Mouse (Mus musculus) midbrain, embryonic 14.5 days (tissue): ENCODE results near the gene Kif23. TPM values are rescaled to one million over a fixed set of nuclear protein-coding genes. Genes with fewer than 3 reads are reported as not detected.

Experiments
- ATAC-seq: fragments of 200-750 bp; cut with Nextera tagmentation; 2 replicates; pipeline ENCODE4 v1.8.0; 2017; ENCODE audit warnings: moderate number of reproducible peaks, moderate library complexity; ENCODE audit not compliant: low FRiP score, low TSS enrichment
- DNase-seq: peaks from one replicate; pipeline ENCODE4 v3.0.0-alpha.2; 2015
- H3K27ac ChIP-seq: fragments of 300-500 bp; sonication (generic); replicated peaks from 2 replicates; pipeline ENCODE4 v1.5.1; 2014; ENCODE audit warnings: mild to moderate bottlenecking, low read depth, low read length, moderate library complexity
- H3K27me3 ChIP-seq: fragments of 300-500 bp; sonication (generic); 2 replicates; pipeline ENCODE4 v1.6.1; 2014; ENCODE audit warnings: low read length, control low read depth, mixed read lengths; ENCODE audit not compliant: control insufficient read depth, insufficient read depth
- H3K36me3 ChIP-seq: fragments of 300-500 bp; sonication (generic); 2 replicates; pipeline ENCODE4 v1.6.1; 2014; ENCODE audit warnings: low read length, control low read depth; ENCODE audit not compliant: control insufficient read depth, insufficient read depth
- H3K4me1 ChIP-seq: fragments of 300-500 bp; sonication (generic); 2 replicates; pipeline ENCODE4 v1.6.1; 2014; ENCODE audit warnings: mild to moderate bottlenecking, antibody characterized with exemption, low read length, control low read depth; ENCODE audit not compliant: control insufficient read depth, insufficient read depth
- H3K4me2 ChIP-seq: fragments of 300-500 bp; sonication (generic); 2 replicates; pipeline ENCODE4 v1.6.1; 2014; ENCODE audit warnings: mild to moderate bottlenecking, low read length, moderate library complexity
- H3K4me3 ChIP-seq: fragments of 300-500 bp; sonication (generic); replicated peaks from 2 replicates; pipeline ENCODE4 v1.5.1; 2014; ENCODE audit warnings: low read depth, low read length
- H3K9ac ChIP-seq: fragments of 300-500 bp; sonication (generic); replicated peaks from 2 replicates; pipeline ENCODE4 v1.6.1; 2014; ENCODE audit warnings: mild to moderate bottlenecking, low read length, moderate library complexity
- H3K9me3 ChIP-seq: fragments of 300-500 bp; sonication (generic); 2 replicates; pipeline ENCODE4 v1.6.1; 2016; ENCODE audit warnings: low read length, control low read depth, mixed read lengths; ENCODE audit not compliant: control insufficient read depth
- WGBS: fragments of 180-500 bp; shearing (Covaris S2); extraction: QIAGEN DNeasy Blood & Tissue Kit; methylation state at CpG from one replicate; pipeline ENCODE4 v1.1.7; 2014; 5-methylcytosine and 5-hydroxymethylcytosine counted together
- polyA plus RNA-seq: library from polyadenylated mRNA; unstranded; fragments of >200 nt; fragmentation: Nextera tagmentation; extraction: Ambion mirVana; gene quantifications from 2 replicates; pipeline ENCODE4 v1.2.1, GENCODE M21; 2014

Gene Kif23
- polyA plus RNA-seq, 1 experiment from 2014 or later: 26.3 TPM

DNA sequence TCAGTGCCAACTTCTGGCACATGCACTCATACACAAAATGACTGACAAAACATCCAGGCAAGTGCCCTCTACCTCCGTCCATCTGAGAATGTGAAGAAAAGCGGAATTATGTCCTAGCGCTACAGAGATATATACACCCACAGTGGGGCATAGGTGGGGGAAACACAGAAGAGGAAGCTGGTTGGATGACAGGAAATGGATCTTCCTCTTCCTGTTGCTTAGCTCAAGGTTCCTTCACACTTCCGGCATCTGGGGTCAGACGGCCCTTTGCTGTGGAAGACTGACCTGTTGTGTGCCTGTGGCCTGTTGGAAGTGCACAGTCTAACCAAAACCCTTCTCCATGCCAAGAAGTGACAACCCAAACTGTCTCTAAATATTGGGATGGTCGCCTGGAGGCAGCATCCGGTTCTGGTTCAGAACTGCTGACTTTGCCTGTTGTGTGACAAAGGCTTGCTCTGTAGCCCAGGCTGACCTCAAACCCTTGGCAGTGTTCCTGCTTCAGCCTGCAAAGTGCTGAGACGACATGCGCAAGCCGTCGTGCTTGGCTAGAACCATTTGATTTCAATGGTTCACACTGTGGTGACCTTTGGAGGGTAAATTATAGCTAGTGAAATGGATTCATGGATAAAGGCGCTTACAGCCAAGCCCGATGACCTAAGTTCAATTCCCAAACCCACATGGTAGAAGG is 30.8 kb upstream of the Kif23 start:
- 90% methylated on average over 13 of the region's 13 CpGs for WGBS

DNA sequence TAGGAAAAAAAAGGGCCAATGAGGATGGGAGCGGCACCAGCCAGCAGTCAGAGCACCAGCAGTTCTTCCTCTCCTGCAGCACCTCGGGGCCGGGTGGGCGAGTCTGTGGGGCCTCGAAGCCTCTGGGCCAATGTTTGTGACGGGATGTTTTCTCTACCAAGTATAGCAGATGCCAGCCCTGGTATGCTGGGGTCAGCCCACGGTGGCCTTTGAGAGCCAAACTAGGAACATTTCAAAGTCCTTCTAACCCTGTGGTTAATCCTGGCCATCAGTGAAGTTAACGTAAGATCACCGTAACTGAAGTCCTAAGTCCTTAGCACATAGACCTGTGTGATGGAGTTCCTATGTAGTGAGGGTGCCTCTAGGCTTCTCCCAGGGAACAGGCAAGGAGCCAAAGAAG is 25.5 kb upstream of the Kif23 start:
- no peak overlapping the region for H3K27ac ChIP-seq
- peaks cover 6% of the 10 kb centered on the region for H3K4me1 ChIP-seq
- no peaks in the 10 kb centered on the region for H3K9me3 ChIP-seq
- no peak overlapping the region for H3K4me3 ChIP-seq
- no peak overlapping the region for H3K9ac ChIP-seq
- no peaks in the 10 kb centered on the region for H3K27me3 ChIP-seq
- no peak overlapping the region for H3K4me2 ChIP-seq
- no peaks in the 10 kb centered on the region for H3K36me3 ChIP-seq
- DNase-seq: no peak
- no peak for ATAC-seq
- WGBS: 55% methylated on average over 9 of the region's 9 CpGs

More for the DNA sequence above, 30.8 kb upstream of the Kif23 start:
- Histone ChIP-seq H3K4me1 (no peaks in the 10 kb centered on the region), H3K9ac (no peak overlapping the region), H3K36me3 (no peaks in the 10 kb centered on the region), H3K27me3 (no peaks in the 10 kb centered on the region), H3K4me3 (no peak overlapping the region), H3K4me2 (no peak overlapping the region), H3K9me3 (no peaks in the 10 kb centered on the region), H3K27ac (no peak overlapping the region)
- no peak for ATAC-seq
- DNase-seq: no peak

DNA sequence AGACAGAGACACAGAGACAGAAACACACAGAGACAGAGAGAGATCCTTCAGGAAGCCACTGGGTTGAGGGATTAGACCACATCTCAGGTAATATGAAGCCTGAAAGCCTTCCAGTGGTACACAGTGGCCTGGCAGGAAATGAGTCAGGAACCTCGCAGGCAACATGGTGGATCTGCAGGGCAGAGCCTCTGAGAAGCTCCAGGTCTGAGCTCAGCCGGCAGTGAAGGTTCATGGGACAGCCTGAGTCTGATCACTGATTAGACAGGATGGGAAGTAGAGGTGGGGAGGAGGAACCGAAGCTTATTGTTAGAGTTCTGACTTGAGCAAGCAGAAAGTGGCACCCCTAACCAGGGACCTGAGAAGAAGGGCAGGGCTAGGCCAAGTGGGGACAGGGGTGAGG is 24.5 kb upstream of the Kif23 start:
- H3K4me3 ChIP-seq: no peak overlapping the region
- 84% methylated on average over 3 of the region's 3 CpGs for WGBS
- H3K9ac ChIP-seq: no peak overlapping the region
- H3K4me1 ChIP-seq: peaks cover 6% of the 10 kb centered on the region
- H3K27ac ChIP-seq: no peak overlapping the region
- H3K36me3 ChIP-seq: no peaks in the 10 kb centered on the region
- DNase-seq: no peak
- no peaks in the 10 kb centered on the region for H3K27me3 ChIP-seq
- no peak overlapping the region for H3K4me2 ChIP-seq
- ATAC-seq: no peak
- no peaks in the 10 kb centered on the region for H3K9me3 ChIP-seq

DNA sequence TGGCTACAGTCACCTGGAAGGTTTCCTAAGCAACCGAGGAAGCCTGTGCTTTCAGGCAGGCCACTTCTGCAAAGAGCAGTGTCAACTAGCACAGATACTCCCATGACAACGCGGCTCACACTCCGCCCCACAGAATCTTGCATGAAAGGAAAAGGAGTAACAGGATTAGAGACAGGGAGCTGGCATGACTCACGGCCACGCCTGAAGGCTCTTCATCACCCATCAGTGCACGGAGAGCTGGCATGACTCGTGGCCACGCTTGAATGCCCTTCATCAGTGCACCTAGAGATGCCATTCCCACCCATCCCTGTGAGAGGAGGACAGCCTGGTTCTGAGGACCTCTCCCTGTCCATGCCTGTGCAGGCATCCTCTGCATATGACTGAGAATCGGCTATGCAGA is 20.8 kb upstream of the Kif23 start:
- ATAC-seq: no peak
- WGBS: 43% methylated on average over 10 of the region's 10 CpGs

DNA sequence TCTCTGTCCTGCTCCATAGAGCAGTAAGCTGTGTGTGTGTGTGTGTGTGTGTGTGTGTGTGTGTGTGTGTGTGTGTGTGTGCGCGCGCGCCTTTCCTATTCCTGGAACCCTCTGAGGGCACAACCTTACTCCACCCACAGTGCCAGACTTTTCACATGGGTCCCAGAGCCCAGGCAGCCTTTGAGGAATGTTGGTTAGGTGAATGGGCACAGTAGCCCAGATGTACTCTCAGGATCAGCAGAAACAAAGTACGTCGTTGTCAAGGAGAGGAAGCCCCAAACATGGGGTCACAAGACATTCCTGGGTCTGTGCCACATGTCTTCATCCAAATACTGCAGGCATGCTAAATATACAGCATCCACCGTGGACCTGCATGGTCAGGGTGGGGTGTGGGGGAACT is 19.4 kb upstream of the Kif23 start:
- ATAC-seq: no peak
- Histone ChIP-seq H3K4me1 (peaks cover 6% of the 10 kb centered on the region), H3K36me3 (no peaks in the 10 kb centered on the region), H3K27me3 (no peaks in the 10 kb centered on the region), H3K9me3 (no peaks in the 10 kb centered on the region), H3K9ac (no peak overlapping the region), H3K27ac (no peak overlapping the region), H3K4me3 (no peak overlapping the region), H3K4me2 (no peak overlapping the region)
- 94% methylated on average over 7 of the region's 7 CpGs for WGBS
- DNase-seq: no peak

More for the DNA sequence above, 20.8 kb upstream of the Kif23 start:
- H3K4me2 ChIP-seq: no peak overlapping the region
- H3K36me3 ChIP-seq: no peaks in the 10 kb centered on the region
- no peak overlapping the region; the same call in 1 of the 2 replicates for H3K9ac ChIP-seq
- H3K9me3 ChIP-seq: no peaks in the 10 kb centered on the region
- no peaks in the 10 kb centered on the region for H3K27me3 ChIP-seq
- no peak overlapping the region for H3K4me3 ChIP-seq
- peak; percentile 37 for DNase-seq
- no peak overlapping the region for H3K27ac ChIP-seq
- peaks cover 6% of the 10 kb centered on the region for H3K4me1 ChIP-seq

DNA sequence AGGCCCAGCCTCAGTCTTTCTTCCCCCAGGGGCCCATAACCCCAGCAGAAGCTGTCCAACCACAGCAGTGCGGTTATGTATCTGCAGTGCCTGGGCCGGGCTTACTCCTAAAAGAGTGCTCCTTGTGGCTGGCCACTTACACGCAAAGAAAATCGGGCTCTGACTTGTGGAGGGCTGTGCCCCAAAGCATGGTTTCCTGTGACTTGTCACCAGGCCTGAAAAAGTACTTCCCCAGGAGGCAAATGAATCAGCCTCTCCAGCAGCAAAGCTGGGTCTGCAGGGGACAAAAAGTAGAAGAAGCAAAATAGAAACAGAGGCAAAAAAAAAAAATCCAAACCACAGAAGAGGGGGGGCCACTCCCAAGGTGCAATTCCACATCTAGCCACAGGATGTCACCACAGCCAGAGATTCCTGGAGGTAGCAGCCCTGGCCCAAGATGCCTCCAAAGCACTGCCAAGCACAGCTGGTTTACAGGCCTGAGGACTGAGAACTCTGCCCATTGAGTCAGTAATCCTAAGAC is 18.9 kb upstream of the Kif23 start:
- WGBS: 44% methylated on average over 4 of the region's 4 CpGs
- DNase-seq (peak; percentile 87), ATAC-seq (no peak)
- no peak overlapping the region for H3K9ac ChIP-seq
- H3K4me3 ChIP-seq: no peak overlapping the region
- no peaks in the 10 kb centered on the region for H3K27me3 ChIP-seq
- no peak overlapping the region for H3K27ac ChIP-seq
- no peaks in the 10 kb centered on the region for H3K9me3 ChIP-seq
- no peaks in the 10 kb centered on the region for H3K36me3 ChIP-seq
- no peak overlapping the region for H3K4me2 ChIP-seq
- H3K4me1 ChIP-seq: peaks cover 6% of the 10 kb centered on the region

DNA sequence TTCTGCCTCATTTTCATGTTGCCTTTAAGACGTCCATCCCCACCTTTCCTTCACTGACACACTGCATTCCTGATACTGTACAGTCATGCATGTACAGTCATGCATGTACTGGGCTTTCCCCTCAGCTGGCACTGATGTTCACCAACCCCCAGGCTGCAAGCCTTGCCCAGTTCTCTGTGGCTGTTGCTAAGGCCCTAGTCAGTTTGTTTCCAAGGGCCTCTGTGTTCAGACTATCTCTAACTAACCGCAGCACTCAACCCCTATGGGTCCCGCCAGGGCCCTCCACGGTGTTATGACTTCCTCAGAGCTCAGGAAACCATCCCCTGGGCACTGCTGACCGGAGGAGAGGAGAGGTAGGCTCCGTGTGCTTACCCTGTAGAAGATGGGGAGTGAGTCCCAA is 16.8 kb upstream of the Kif23 start:
- 77% methylated on average over 6 of the region's 6 CpGs for WGBS
- Histone ChIP-seq H3K27ac (no peak overlapping the region), H3K27me3 (no peaks in the 10 kb centered on the region), H3K36me3 (no peaks in the 10 kb centered on the region), H3K4me2 (no peak overlapping the region), H3K4me1 (peaks cover 6% of the 10 kb centered on the region), H3K4me3 (no peak overlapping the region), H3K9me3 (no peaks in the 10 kb centered on the region), H3K9ac (no peak overlapping the region)
- DNase-seq (no peak), ATAC-seq (no peak)

DNA sequence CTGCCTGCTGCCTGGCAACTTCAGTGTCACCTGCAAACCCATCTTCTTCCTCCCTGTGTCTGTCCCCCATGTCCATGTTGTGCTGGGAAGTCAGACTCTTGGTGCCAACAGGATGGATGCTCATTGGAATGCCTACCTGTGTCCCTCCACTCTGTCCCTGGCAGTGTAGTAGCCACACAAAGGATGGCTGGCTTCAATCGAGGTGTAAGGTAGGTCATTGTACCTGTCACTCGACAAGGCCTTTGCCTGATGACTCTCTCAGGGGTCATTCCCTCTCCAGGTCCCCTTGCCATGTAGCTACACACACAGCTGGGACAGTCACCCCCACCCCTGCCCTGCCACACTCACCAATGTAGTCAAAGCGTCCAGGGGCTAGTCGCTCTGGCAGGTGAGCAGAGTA is 14.6 kb upstream of the Kif23 start:
- 84% methylated on average over 4 of the region's 4 CpGs for WGBS
- H3K4me1 ChIP-seq: no peaks in the 10 kb centered on the region
- no peak for ATAC-seq
- no peaks in the 10 kb centered on the region for H3K27me3 ChIP-seq
- no peak overlapping the region for H3K4me2 ChIP-seq
- no peaks in the 10 kb centered on the region for H3K9me3 ChIP-seq
- H3K36me3 ChIP-seq: no peaks in the 10 kb centered on the region
- no peak overlapping the region for H3K27ac ChIP-seq
- no peak for DNase-seq
- H3K4me3 ChIP-seq: no peak overlapping the region
- no peak overlapping the region for H3K9ac ChIP-seq

DNA sequence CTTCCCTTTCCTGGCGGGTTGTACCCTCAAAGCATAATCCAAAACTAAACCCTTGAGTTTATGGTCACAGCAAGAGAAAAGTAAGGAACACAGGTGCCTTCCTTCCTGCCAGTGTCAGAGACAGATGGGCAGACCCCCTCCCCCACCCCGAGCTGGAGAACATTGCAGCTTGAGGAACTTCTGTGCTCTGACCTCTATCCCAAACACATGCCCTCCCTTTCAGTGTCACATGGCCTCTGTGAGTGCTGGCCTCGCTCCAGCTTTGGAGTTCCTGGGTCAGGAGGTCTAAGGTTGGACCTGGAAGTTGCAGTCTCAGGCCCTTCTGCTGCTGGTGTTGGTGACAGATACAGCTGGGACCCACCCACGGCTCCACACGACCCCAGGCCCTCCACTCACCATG is 14.2 kb upstream of the Kif23 start:
- H3K4me3 ChIP-seq: no peak overlapping the region
- H3K4me2 ChIP-seq: no peak overlapping the region
- 71% methylated on average over 5 of the region's 5 CpGs for WGBS
- H3K27me3 ChIP-seq: no peaks in the 10 kb centered on the region
- ATAC-seq (no peak), DNase-seq (no peak)
- no peak overlapping the region for H3K27ac ChIP-seq
- no peaks in the 10 kb centered on the region for H3K36me3 ChIP-seq
- no peaks in the 10 kb centered on the region for H3K4me1 ChIP-seq
- H3K9me3 ChIP-seq: no peaks in the 10 kb centered on the region
- no peak overlapping the region for H3K9ac ChIP-seq
